In genomic region chr17:83350379-83351091, GRCm38 (mm10) we compare ENCODE assay signal across 7 mouse cellular contexts. TPM values are rescaled to one million over a fixed set of nuclear protein-coding genes. Genes with fewer than 3 reads are reported as not detected.
A peak's percentile ranks its signal among the peaks of the same experiment; 100 is the strongest.
DNase-seq lines count a peak whose midpoint lies in the region; ATAC-seq lines count a peak whose summit lies in the region.

Eml4 (plus strand) TSS chr17:83350931.

- H3K27ac ChIP-seq in embryonic facial prominence, embryonic 11.5 days (replicated peaks; ENCODE audit: low read depth, low read length): peak within 1 kb of the TSS; percentile 87
- peak within 1 kb of the TSS; percentile 98 for H3K27ac ChIP-seq in limb, embryonic 10.5 days
- peak within 1 kb of the TSS; percentile 90 for H3K27ac ChIP-seq in midbrain, embryonic 13.5 days

- peak within 1 kb of the TSS; percentile 61 for H3K4me2 ChIP-seq in embryonic facial prominence, embryonic 11.5 days (ENCODE audit: low read depth, low read length)
- peak within 1 kb of the TSS; percentile 79 for H3K4me2 ChIP-seq in midbrain, embryonic 13.5 days (replicated peaks)

- WGBS in embryonic facial prominence, embryonic 11.5 days: under 1% methylated on average over 43 of the region's 62 CpGs
- WGBS in limb, embryonic 10.5 days: 2% methylated on average over 56 of the region's 62 CpGs
- WGBS in midbrain, embryonic 13.5 days: 1% methylated on average over 55 of the region's 62 CpGs

- no peaks in the 10 kb centered on the region; the same call in 1 of the 2 replicates for H3K4me1 ChIP-seq in embryonic facial prominence, embryonic 11.5 days (ENCODE audit: control insufficient read depth, insufficient read depth, low read length)
- peaks cover 28% of the 10 kb centered on the region for H3K4me1 ChIP-seq in limb, embryonic 10.5 days
- H3K4me1 ChIP-seq in midbrain, embryonic 13.5 days (replicated peaks): peaks cover 26% of the 10 kb centered on the region

- peak within 1 kb of the TSS; percentile 92 for H3K9ac ChIP-seq in embryonic facial prominence, embryonic 11.5 days (replicated peaks; ENCODE audit: low read length)
- peak within 1 kb of the TSS; percentile 91 for H3K9ac ChIP-seq in midbrain, embryonic 13.5 days (replicated peaks)

- peak; percentile 92 for ATAC-seq in embryonic facial prominence, embryonic 11.5 days (replicated peaks; ENCODE audit: insufficient number of reproducible peaks, low FRiP score, low TSS enrichment, low read depth)
- peak; percentile 80 for ATAC-seq in granulocyte monocyte progenitor cell, adult 5-6 weeks (replicated peaks; ENCODE audit: poor library complexity, severe bottlenecking)
- peak; percentile 95 for ATAC-seq in midbrain, embryonic 13.5 days

- H3K36me3 ChIP-seq in embryonic facial prominence, embryonic 11.5 days (replicated peaks; ENCODE audit: control insufficient read depth, insufficient read depth, low read depth, low read length): no peaks in the 10 kb centered on the region
- H3K36me3 ChIP-seq in limb, embryonic 10.5 days: no peaks in the 10 kb centered on the region
- H3K36me3 ChIP-seq in midbrain, embryonic 13.5 days: no peaks in the 10 kb centered on the region

- no peaks in the 10 kb centered on the region for H3K9me3 ChIP-seq in embryonic facial prominence, embryonic 11.5 days (replicated peaks; ENCODE audit: control insufficient read depth, low read length)
- no peaks in the 10 kb centered on the region for H3K9me3 ChIP-seq in limb, embryonic 10.5 days (replicated peaks)
- H3K9me3 ChIP-seq in midbrain, embryonic 13.5 days: no peaks in the 10 kb centered on the region

- DNase-seq in adrenal gland, postnatal 14 days: peak; percentile 97
- DNase-seq in embryonic facial prominence, embryonic 11.5 days (ENCODE audit: low spot score): peak; percentile 94
- peak; percentile 93 for DNase-seq in kidney, adult 11 months
- DNase-seq in limb, embryonic 10.5 days (ENCODE audit: low spot score): peak; percentile 96
- peak; percentile 84 for DNase-seq in spleen, adult 12 weeks (ENCODE audit: low spot score)

- no peaks in the 10 kb centered on the region for H3K27me3 ChIP-seq in embryonic facial prominence, embryonic 11.5 days (ENCODE audit: control insufficient read depth, insufficient read depth, low read length)
- no peaks in the 10 kb centered on the region for H3K27me3 ChIP-seq in limb, embryonic 10.5 days (ENCODE audit: low read depth, poor library complexity, severe bottlenecking)
- no peaks in the 10 kb centered on the region for H3K27me3 ChIP-seq in midbrain, embryonic 13.5 days

- H3K4me3 ChIP-seq in embryonic facial prominence, embryonic 11.5 days (ENCODE audit: low read depth, low read length): peak within 1 kb of the TSS; percentile 96
- H3K4me3 ChIP-seq in limb, embryonic 10.5 days: peak within 1 kb of the TSS; percentile 97
- peak within 1 kb of the TSS; percentile 84 for H3K4me3 ChIP-seq in midbrain, embryonic 13.5 days (replicated peaks)

RNA-seq across cellular contexts. Expression of gene Eml4, which starts in this region (rescaled TPM):
- total RNA-seq in adrenal gland, postnatal 14 days (2021): 23.7 and 25.8 TPM in 2 replicates
- polyA plus RNA-seq in embryonic facial prominence, embryonic 11.5 days (2014; fragmentation: Nextera tagmentation; extraction: Ambion mirVana): 65.6 and 65.7 TPM in 2 replicates
- 33.7 and 42.4 TPM in 2 replicates for total RNA-seq in granulocyte monocyte progenitor cell, adult 5-6 weeks (2014; fragmentation: Nextera tagmentation)
- total RNA-seq in granulocyte monocyte progenitor cell, adult 5-6 weeks (2017): 82.3 and 87.2 TPM in 2 replicates
- 71.6 and 72.3 TPM in 2 replicates for polyA plus RNA-seq in limb, embryonic 10.5 days (2016; fragmentation: Nextera tagmentation; extraction: Ambion mirVana)
- polyA plus RNA-seq in midbrain, embryonic 13.5 days (2015; fragmentation: Nextera tagmentation; extraction: Ambion mirVana): 29.2 and 35.1 TPM in 2 replicates

Comparison
In these comparisons a context has a peak if more than half of its experiments do, and no peak if none do; other contexts are left out.
1. Peak in every context shown above with its lines: DNase-seq, ATAC-seq, H3K4me3 ChIP-seq and H3K27ac ChIP-seq.